Mouse (Mus musculus) small intestine, adult 2 months (tissue): ENCODE data around the gene Csrp3. TPM values are rescaled to one million over a fixed set of nuclear protein-coding genes. Genes with fewer than 3 reads are reported as not detected.
A peak's percentile ranks its signal among the peaks of the same experiment; 100 is the strongest.

ENCODE experiments used
- H3K27ac ChIP-seq: fragments of 200-500 bp; 2 replicates; pipeline ENCODE4 v1.5.1; 2012; ENCODE audit warnings: low read depth, low read length, control low read depth, inconsistent platforms; ENCODE audit not compliant: insufficient read depth
- H3K27me3 ChIP-seq: fragments of 200-500 bp; 2 replicates; pipeline ENCODE4 v1.6.1; 2012; ENCODE audit warnings: mild to moderate bottlenecking, moderate library complexity, low read length, inconsistent platforms; ENCODE audit not compliant: control insufficient read depth, insufficient read depth
- H3K36me3 ChIP-seq: fragments of 200-500 bp; 2 replicates; pipeline ENCODE4 v1.6.1; 2012; ENCODE audit warnings: mild to moderate bottlenecking, low read length, control low read depth, inconsistent platforms; ENCODE audit not compliant: control insufficient read depth, insufficient read depth
- H3K4me1 ChIP-seq: fragments of 200-500 bp; 2 replicates; pipeline ENCODE4 v1.6.1; 2012; ENCODE audit warnings: low read length, inconsistent platforms, mixed read lengths; ENCODE audit not compliant: control insufficient read depth, insufficient read depth, insufficient read length
- H3K4me3 ChIP-seq: fragments of 200-500 bp; 2 replicates; pipeline ENCODE4 v1.5.1; 2012; ENCODE audit warnings: low read depth, mild to moderate bottlenecking, control low read depth, inconsistent platforms, low read length, moderate library complexity
- CTCF ChIP-seq: fragments of 200-500 bp; IDR thresholded peaks from 2 replicates; pipeline ENCODE4 v1.5.1; 2012; ENCODE audit warnings: low read depth, mild to moderate bottlenecking, control low read depth, inconsistent platforms, low read length, moderate library complexity, mixed read lengths; ENCODE audit not compliant: insufficient replicate concordance, insufficient read length; ENCODE audit errors: extremely low read depth
- POLR2A ChIP-seq: fragments of 200-500 bp; IDR thresholded peaks from 2 replicates; pipeline ENCODE4 v1.6.1; 2012; ENCODE audit warnings: low read depth, mild to moderate bottlenecking, control low read depth, inconsistent platforms, low read length, moderate library complexity
- WGBS: fragments of 180-500 bp; shearing (Covaris S2); methylation state at CpG from one replicate; pipeline ENCODE4 v1.1.7; 2018; 5-methylcytosine and 5-hydroxymethylcytosine counted together
- polyA plus RNA-seq: library from polyadenylated mRNA; depleted of rRNA; stranded (reverse); fragments of >200 nt; gene quantifications from 2 replicates; pipeline ENCODE4 v1.2.3, GENCODE M21; 2012; rRNA removed

The Csrp3 gene
- polyA plus RNA-seq, 1 experiment, result not detected

- peaks cover 7% of the 10 kb centered on the region; the same call in 1 of the 2 replicates for H3K4me1 ChIP-seq
- H3K27me3 ChIP-seq, result no peaks in the 10 kb centered on the region
- peak within 1 kb of the TSS; percentile 88 for H3K27ac ChIP-seq
- WGBS, result 1% methylated on average over 57 of the region's 57 CpGs
- TF ChIP-seq POLR2A (peak; percentile 77), CTCF (no peak)
- H3K4me3 ChIP-seq, result peak within 1 kb of the TSS; percentile 88
- H3K36me3 ChIP-seq, result peaks cover 6% of the 10 kb centered on the region; the same call in 1 of the 2 replicates
Observed at GRCm38 (mm10) chr7:48788851-48789572, 58.8 kb downstream of the Csrp3 start, which contains the start of gene Zdhhc13. Gene Zdhhc13, plus strand, starts transcription at chr7:48789003.

DNA sequence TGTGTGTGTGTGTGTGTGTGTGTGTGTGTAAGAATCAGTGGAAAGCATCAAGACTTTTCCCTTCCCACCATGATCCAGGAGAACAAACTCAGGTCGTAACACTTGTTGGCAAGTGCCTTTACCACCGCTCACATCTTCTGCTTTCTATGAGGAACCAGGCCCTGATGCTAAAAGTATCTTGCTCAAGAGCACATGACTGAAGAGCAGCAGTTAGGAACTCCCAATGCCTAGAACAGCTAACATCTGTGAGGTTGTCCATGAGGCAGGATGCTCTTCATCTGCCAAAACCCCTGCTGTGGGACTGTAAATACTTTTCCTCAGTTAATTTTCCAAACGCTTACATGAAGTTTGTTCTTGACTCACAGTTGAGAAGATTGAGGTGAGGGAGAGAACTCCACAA lies 59.5 kb downstream of the Csrp3 start:
- 46% methylated on average over 3 of the region's 3 CpGs for WGBS
- Histone ChIP-seq H3K27ac (peak overlapping the region; percentile 8), H3K4me1 (peaks cover 7% of the 10 kb centered on the region; the same call in 1 of the 2 replicates)

GRCm38 (mm10) chr7:48784773-48785523 lies 62.9 kb downstream of the Csrp3 start:
- peaks cover 5% of the 10 kb centered on the region; the same call in 1 of the 2 replicates for H3K4me1 ChIP-seq
- TF ChIP-seq CTCF (no peak), POLR2A (no peak)
- no peak overlapping the region for H3K27ac ChIP-seq
- no peaks in the 10 kb centered on the region for H3K36me3 ChIP-seq
- H3K27me3 ChIP-seq, result no peaks in the 10 kb centered on the region
- no peak overlapping the region for H3K4me3 ChIP-seq
- WGBS, result 84% methylated on average over 11 of the region's 11 CpGs

More for the DNA sequence above, 59.5 kb downstream of the Csrp3 start:
- H3K4me3 ChIP-seq, result peak overlapping the region; percentile 12; the same call in 1 of the 2 replicates
- no peaks in the 10 kb centered on the region for H3K27me3 ChIP-seq
- TF ChIP-seq POLR2A (no peak), CTCF (no peak)
- H3K36me3 ChIP-seq, result peaks cover 3% of the 10 kb centered on the region; the same call in 1 of the 2 replicates

DNA sequence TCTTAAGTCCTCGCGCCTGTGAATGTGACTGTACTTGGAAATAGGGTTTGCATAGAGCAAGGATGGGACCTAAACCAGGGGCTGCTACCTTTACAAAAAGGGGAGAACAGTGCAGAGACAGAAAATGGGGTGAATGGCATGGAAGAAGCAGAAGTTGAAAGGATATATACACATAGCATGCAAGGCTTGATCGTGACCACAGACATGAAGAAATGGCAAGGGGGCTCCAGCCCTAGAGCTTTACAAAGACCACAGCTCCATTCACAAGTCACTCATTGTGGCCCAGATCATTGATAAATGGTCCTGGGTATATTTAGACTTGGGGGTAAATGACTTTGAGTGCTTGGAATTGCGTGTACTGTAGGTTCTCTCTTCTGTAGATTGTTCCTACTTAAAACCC lies 65.4 kb downstream of the Csrp3 start:
- TF ChIP-seq CTCF, result no peak
- no peak for TF ChIP-seq POLR2A
- WGBS, result 67% methylated on average over 4 of the region's 4 CpGs
- no peaks in the 10 kb centered on the region for H3K27me3 ChIP-seq

More for the DNA sequence above, 65.4 kb downstream of the Csrp3 start:
- H3K36me3 ChIP-seq, result no peaks in the 10 kb centered on the region
- no peak overlapping the region for H3K27ac ChIP-seq
- H3K4me1 ChIP-seq, result no peaks in the 10 kb centered on the region; the same call in 1 of the 2 replicates
- no peak overlapping the region for H3K4me3 ChIP-seq

Other genes with a start within 250 kb of the Csrp3 start
- gene Mrgprb3, start 204.2 kb downstream of the Csrp3 start, polyA plus RNA-seq, result not detected in 2 replicates
- 3.6 and 6.8 TPM in 2 replicates for gene Zdhhc13, start 59.0 kb downstream of the Csrp3 start, polyA plus RNA-seq
- gene E2f8, start 33.6 kb upstream of the Csrp3 start, polyA plus RNA-seq, result 2.4 and 4.8 TPM in 2 replicates
- gene Nav2, start 60.7 kb upstream of the Csrp3 start, polyA plus RNA-seq, result 6.4 and 8.5 TPM in 2 replicates